Mouse (Mus musculus): ENCODE measurements around the gene Cacna2d3. TPM values are rescaled to one million over a fixed set of nuclear protein-coding genes. Genes with fewer than 3 reads are reported as not detected.

Gene Cacna2d3
- polyA plus RNA-seq, 1 experiment from 2014 or later: not detected

- H3K27ac ChIP-seq (ENCODE audit: low read depth): no peak overlapping the region
- no peaks in the 10 kb centered on the region for H3K27me3 ChIP-seq (ENCODE audit: insufficient read depth, low read length)
- H3K36me3 ChIP-seq (replicated peaks; ENCODE audit: insufficient read depth, low read length): no peaks in the 10 kb centered on the region
- H3K4me2 ChIP-seq (ENCODE audit: low read depth, low read length): no peak overlapping the region
- no peak overlapping the region for H3K9ac ChIP-seq (replicated peaks)
- ATAC-seq (no peak), DNase-seq (no peak)
- no peaks in the 10 kb centered on the region for H3K9me3 ChIP-seq (ENCODE audit: low read length)
- 50% methylated on average over 2 of the region's 2 CpGs for WGBS (ENCODE audit: insufficient replicate concordance)
- no peaks in the 10 kb centered on the region for H3K4me1 ChIP-seq (ENCODE audit: insufficient read depth)
- no peak overlapping the region for H3K4me3 ChIP-seq (ENCODE audit: low read depth, low read length)
- TF ChIP-seq CTCF (IDR thresholded peaks at IDR 0.05; ENCODE audit: low read depth) (no peak), EP300 (IDR thresholded peaks at IDR 0.05; ENCODE audit: low read depth) (no peak)
Observed at GRCm38 (mm10) chr14:29225754-29226365, 495.8 kb downstream of the Cacna2d3 start.

GRCm38 (mm10) chr14:29223012-29223411, 498.7 kb downstream of the Cacna2d3 start:
- Histone ChIP-seq H3K27ac (ENCODE audit: low read depth) (no peak overlapping the region), H3K9me3 (ENCODE audit: low read length) (no peaks in the 10 kb centered on the region), H3K36me3 (replicated peaks; ENCODE audit: insufficient read depth, low read length) (no peaks in the 10 kb centered on the region), H3K9ac (replicated peaks) (no peak overlapping the region), H3K4me2 (ENCODE audit: low read depth, low read length) (no peak overlapping the region), H3K4me3 (ENCODE audit: low read depth, low read length) (no peak overlapping the region), H3K4me1 (ENCODE audit: insufficient read depth) (no peaks in the 10 kb centered on the region), H3K27me3 (ENCODE audit: insufficient read depth, low read length) (no peaks in the 10 kb centered on the region)
- TF ChIP-seq CTCF (IDR thresholded peaks at IDR 0.05; ENCODE audit: low read depth): no peak
- no peak for TF ChIP-seq EP300 (IDR thresholded peaks at IDR 0.05; ENCODE audit: low read depth)
- DNase-seq (no peak), ATAC-seq (no peak)
- 75% methylated on average over 1 of the region's 1 CpGs for WGBS (ENCODE audit: insufficient replicate concordance)

- Histone ChIP-seq H3K9me3 (ENCODE audit: low read length) (no peaks in the 10 kb centered on the region), H3K36me3 (replicated peaks; ENCODE audit: insufficient read depth, low read length) (no peaks in the 10 kb centered on the region), H3K4me3 (ENCODE audit: low read depth, low read length) (no peak overlapping the region), H3K27me3 (ENCODE audit: insufficient read depth, low read length) (no peaks in the 10 kb centered on the region), H3K27ac (ENCODE audit: low read depth) (no peak overlapping the region), H3K4me1 (ENCODE audit: insufficient read depth) (no peaks in the 10 kb centered on the region), H3K4me2 (ENCODE audit: low read depth, low read length) (no peak overlapping the region), H3K9ac (replicated peaks) (no peak overlapping the region)
- DNase-seq (no peak), ATAC-seq (no peak)
- no peak for TF ChIP-seq CTCF (IDR thresholded peaks at IDR 0.05; ENCODE audit: low read depth)
- TF ChIP-seq EP300 (IDR thresholded peaks at IDR 0.05; ENCODE audit: low read depth): no peak
- 62% methylated on average over 4 of the region's 4 CpGs for WGBS (ENCODE audit: insufficient replicate concordance)
Observed at GRCm38 (mm10) chr14:29222191-29222882, 499.3 kb downstream of the Cacna2d3 start.

DNA sequence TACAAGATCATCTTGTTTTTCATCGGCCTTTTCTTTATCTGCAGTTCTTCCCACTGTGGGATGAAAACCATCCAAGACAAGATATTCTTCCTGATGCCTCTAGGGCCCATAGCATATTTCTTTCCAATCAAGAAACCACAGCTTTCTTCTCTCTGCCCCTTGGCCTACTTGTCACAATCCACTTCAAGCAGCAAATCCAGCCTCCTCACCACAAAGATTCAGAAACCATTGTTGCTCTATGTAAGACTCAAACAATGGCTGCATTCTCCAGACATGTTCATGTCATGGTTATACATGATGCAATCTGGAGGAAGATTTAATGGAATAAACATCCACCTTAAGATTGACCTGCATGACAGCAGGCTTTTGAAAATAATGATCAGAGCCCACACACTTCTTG, 505.6 kb downstream of the Cacna2d3 start:
- Histone ChIP-seq H3K9me3 (ENCODE audit: low read length) (no peaks in the 10 kb centered on the region), H3K27me3 (ENCODE audit: insufficient read depth, low read length) (no peaks in the 10 kb centered on the region), H3K4me1 (ENCODE audit: insufficient read depth) (no peaks in the 10 kb centered on the region), H3K9ac (replicated peaks) (no peak overlapping the region), H3K27ac (ENCODE audit: low read depth) (no peak overlapping the region), H3K4me3 (ENCODE audit: low read depth, low read length) (no peak overlapping the region), H3K4me2 (ENCODE audit: low read depth, low read length) (no peak overlapping the region), H3K36me3 (replicated peaks; ENCODE audit: insufficient read depth, low read length) (no peaks in the 10 kb centered on the region)
- WGBS (ENCODE audit: insufficient replicate concordance): 67% methylated on average over 1 of the region's 1 CpGs
- TF ChIP-seq EP300 (IDR thresholded peaks at IDR 0.05; ENCODE audit: low read depth) (no peak), CTCF (IDR thresholded peaks at IDR 0.05; ENCODE audit: low read depth) (no peak)
- no peak for DNase-seq
- ATAC-seq: no peak

DNA sequence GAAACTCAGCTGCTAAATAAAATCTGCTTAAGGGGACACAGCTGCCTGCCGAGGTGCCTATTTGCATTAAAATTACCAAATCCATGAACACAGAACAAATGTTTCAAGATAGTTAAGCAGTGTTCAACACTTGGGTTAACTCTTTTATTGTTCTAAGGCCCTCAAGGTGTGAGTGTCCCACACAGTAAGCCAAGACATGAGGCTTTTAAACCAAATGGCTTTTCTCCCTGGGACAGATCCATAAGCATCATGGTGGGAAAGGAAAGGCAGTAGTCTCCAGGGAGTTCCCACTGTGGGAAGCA, 516.7 kb downstream of the Cacna2d3 start:
- Histone ChIP-seq H3K27ac (ENCODE audit: low read depth) (no peak overlapping the region), H3K4me1 (ENCODE audit: insufficient read depth) (no peaks in the 10 kb centered on the region), H3K27me3 (ENCODE audit: insufficient read depth, low read length) (no peaks in the 10 kb centered on the region), H3K4me3 (ENCODE audit: low read depth, low read length) (no peak overlapping the region), H3K4me2 (ENCODE audit: low read depth, low read length) (no peak overlapping the region), H3K36me3 (replicated peaks; ENCODE audit: insufficient read depth, low read length) (no peaks in the 10 kb centered on the region), H3K9me3 (ENCODE audit: low read length) (no peaks in the 10 kb centered on the region; the same call in 1 of the 2 replicates), H3K9ac (replicated peaks) (no peak overlapping the region)
- ATAC-seq (no peak), DNase-seq (no peak)
- TF ChIP-seq CTCF (IDR thresholded peaks at IDR 0.05; ENCODE audit: low read depth): no peak
- TF ChIP-seq EP300 (IDR thresholded peaks at IDR 0.05; ENCODE audit: low read depth): no peak
- WGBS (ENCODE audit: insufficient replicate concordance): 85% methylated on average over 1 of the region's 1 CpGs

GRCm38 (mm10) chr14:29204236-29204966, 517.3 kb downstream of the Cacna2d3 start:
- Histone ChIP-seq H3K4me1 (ENCODE audit: insufficient read depth) (no peaks in the 10 kb centered on the region), H3K36me3 (replicated peaks; ENCODE audit: insufficient read depth, low read length) (no peaks in the 10 kb centered on the region), H3K9ac (replicated peaks) (no peak overlapping the region), H3K4me3 (ENCODE audit: low read depth, low read length) (no peak overlapping the region), H3K4me2 (ENCODE audit: low read depth, low read length) (no peak overlapping the region), H3K27ac (ENCODE audit: low read depth) (no peak overlapping the region), H3K9me3 (ENCODE audit: low read length) (no peaks in the 10 kb centered on the region; the same call in 1 of the 2 replicates), H3K27me3 (ENCODE audit: insufficient read depth, low read length) (no peaks in the 10 kb centered on the region)
- 80% methylated on average over 10 of the region's 10 CpGs for WGBS (ENCODE audit: insufficient replicate concordance)
- no peak for DNase-seq
- ATAC-seq: no peak
- TF ChIP-seq EP300 (IDR thresholded peaks at IDR 0.05; ENCODE audit: low read depth) (no peak), CTCF (IDR thresholded peaks at IDR 0.05; ENCODE audit: low read depth) (no peak)

Data from liver, postnatal 0 days (tissue).